Mouse (Mus musculus) spleen, embryonic (tissue): ENCODE measurements around the gene Rxfp1.

Source experiments
- CTCF ChIA-PET: fragments of 350-600 bp; sonication (Branson Sonifier 250); formaldehyde crosslinking; loops from one replicate; lab custom pipeline; 2022; lab: Charles Lee

Rxfp1 gene

GRCm38 (mm10) chr3:79673082-79673481 lies 64.6 kb downstream of the Rxfp1 start:
- CTCF ChIA-PET, result interaction anchor here (1.0 to 1.3 kb wide), 2 partner anchors 134 to 141 kb away, joined by 5 to 7 read pairs; no protein-coding TSS in a partner anchor

GRCm38 (mm10) chr3:79672188-79672587 lies 65.5 kb downstream of the Rxfp1 start:
- CTCF ChIA-PET, result interaction anchor here (1.0 to 1.3 kb wide), 2 partner anchors 135 to 142 kb away, joined by 5 to 7 read pairs; no protein-coding TSS in a partner anchor

- CTCF ChIA-PET, result no interaction called here
Observed at GRCm38 (mm10) chr3:79670556-79670955, 67.1 kb downstream of the Rxfp1 start.

- CTCF ChIA-PET, result no interaction called here
Observed at GRCm38 (mm10) chr3:79664787-79665408, 72.8 kb downstream of the Rxfp1 start.

- CTCF ChIA-PET, result no interaction called here
Observed at GRCm38 (mm10) chr3:79656682-79657081, 81.0 kb downstream of the Rxfp1 start.

- CTCF ChIA-PET, result no interaction called here
Observed at GRCm38 (mm10) chr3:79652129-79652528, 85.6 kb downstream of the Rxfp1 start.

GRCm38 (mm10) chr3:79629416-79629730 lies 108.3 kb downstream of the Rxfp1 start, which contains the start of gene Etfdh:
Etfdh (minus strand) TSS chr3:79629500.
- CTCF ChIA-PET, result no interaction called here

GRCm38 (mm10) chr3:79628561-79629415 lies 108.9 kb downstream of the Rxfp1 start, which contains the start of gene 4930579G24Rik:
4930579G24Rik (plus strand) TSS chr3:79629079.
- CTCF ChIA-PET, result no interaction called here

- CTCF ChIA-PET, result no interaction called here
Observed at GRCm38 (mm10) chr3:79628182-79628560, 109.5 kb downstream of the Rxfp1 start.

GRCm38 (mm10) chr3:79627484-79628181 lies 110.0 kb downstream of the Rxfp1 start:
- CTCF ChIA-PET, result no interaction called here

GRCm38 (mm10) chr3:79609886-79610285 lies 127.8 kb downstream of the Rxfp1 start:
- CTCF ChIA-PET, result no interaction called here

GRCm38 (mm10) chr3:79595468-79595867 lies 142.2 kb downstream of the Rxfp1 start:
- CTCF ChIA-PET, result no interaction called here

GRCm38 (mm10) chr3:79591793-79592471 lies 145.7 kb downstream of the Rxfp1 start:
- CTCF ChIA-PET, result no interaction called here
